12 mouse cellular contexts compared by ENCODE assay signal in genomic region chr5:120615903-120616302, GRCm38 (mm10). TPM values are rescaled to one million over a fixed set of nuclear protein-coding genes. Genes with fewer than 3 reads are reported as not detected.
DNase-seq lines count a peak whose midpoint lies in the region; ATAC-seq and TF ChIP-seq lines count a peak whose summit lies in the region.
"Had no signal": no experiment of that assay in that cellular context is flagged by ENCODE, and none has a peak within 500 bp of the region (broad histone marks: within the 10 kb centered on the region; RNA-seq: fewer than 3 reads in every experiment).

No protein-coding gene starts in this region.

- peaks cover 11% of the 10 kb centered on the region for H3K4me1 ChIP-seq in heart, embryonic 11.5 days (ENCODE audit: control insufficient read depth, insufficient read depth, low read length)
- peaks cover 7% of the 10 kb centered on the region; the same call in 1 of the 2 replicates for H3K4me1 ChIP-seq in midbrain, postnatal 0 days (ENCODE audit: insufficient read depth, low read length)
- peaks cover 23% of the 10 kb centered on the region for H3K4me1 ChIP-seq in midbrain, embryonic 13.5 days (replicated peaks)
- H3K4me1 ChIP-seq in bone marrow, adult 2 months (ENCODE audit: control insufficient read depth, insufficient read depth, low read length), result peaks cover 3% of the 10 kb centered on the region; the same call in 1 of the 2 replicates
- peaks cover 13% of the 10 kb centered on the region for H3K4me1 ChIP-seq in midbrain, embryonic 16.5 days (ENCODE audit: control insufficient read depth, insufficient read depth, low read length)

- peak; percentile 55 for DNase-seq in heart, postnatal 4 days
- no peak for DNase-seq in midbrain, postnatal 0 days (ENCODE audit: low spot score)
- DNase-seq in testis, postnatal 10 days (ENCODE audit: low spot score), result peak; percentile 66
- no peak for DNase-seq in adrenal gland, adult 2 months
- DNase-seq: heart, postnatal 14 days had no signal

- TF ChIP-seq POLR2A in bone marrow, adult 2 months (IDR thresholded peaks at IDR 0.05; ENCODE audit: borderline replicate concordance, control insufficient read depth, low read depth, low read length), result no peak

- no peak overlapping the region for H3K27ac ChIP-seq in heart, embryonic 11.5 days (ENCODE audit: low read depth, low read length)
- H3K27ac ChIP-seq in midbrain, postnatal 0 days (ENCODE audit: low read depth, low read length), result no peak overlapping the region
- no peak overlapping the region for H3K27ac ChIP-seq in midbrain, embryonic 13.5 days
- no peak overlapping the region for H3K27ac ChIP-seq in bone marrow, adult 2 months (ENCODE audit: control insufficient read depth, insufficient read depth, low read depth, low read length, poor library complexity)
- no peak overlapping the region for H3K27ac ChIP-seq in midbrain, embryonic 16.5 days (ENCODE audit: low read length)
- H3K27ac ChIP-seq: stomach, embryonic 15.5 days had no signal

- peaks cover 31% of the 10 kb centered on the region for H3K36me3 ChIP-seq in heart, embryonic 11.5 days (ENCODE audit: control insufficient read depth, insufficient read depth, low read length)
- peaks cover 28% of the 10 kb centered on the region for H3K36me3 ChIP-seq in midbrain, postnatal 0 days (ENCODE audit: insufficient read depth, low read length)
- H3K36me3 ChIP-seq in midbrain, embryonic 13.5 days, result peaks cover 56% of the 10 kb centered on the region
- H3K36me3 ChIP-seq in midbrain, embryonic 16.5 days (ENCODE audit: control insufficient read depth, insufficient read depth, low read length), result peaks cover 29% of the 10 kb centered on the region

- 94% methylated on average over 4 of the region's 4 CpGs for WGBS in heart, embryonic 11.5 days (ENCODE audit: insufficient replicate concordance)
- WGBS in midbrain, postnatal 0 days, result 97% methylated on average over 4 of the region's 4 CpGs
- WGBS in midbrain, embryonic 13.5 days, result 96% methylated on average over 4 of the region's 4 CpGs
- WGBS in bone marrow, adult 2 months, result 87% methylated on average over 4 of the region's 4 CpGs
- WGBS in midbrain, embryonic 16.5 days, result 98% methylated on average over 4 of the region's 4 CpGs

- peak; percentile 73 for TF ChIP-seq CTCF in midbrain, postnatal 0 days (IDR thresholded peaks at IDR 0.05)
- peak; percentile 42; the same call in 1 of the 2 replicates for TF ChIP-seq CTCF in bone marrow, adult 2 months (IDR thresholded peaks at IDR 0.05; ENCODE audit: control insufficient read depth, insufficient read depth, low read length)

- H3K4me2 ChIP-seq in heart, embryonic 11.5 days, result no peak overlapping the region
- H3K4me2 ChIP-seq in midbrain, postnatal 0 days (ENCODE audit: low read depth, low read length, poor library complexity, severe bottlenecking), result no peak overlapping the region
- H3K4me2 ChIP-seq in midbrain, embryonic 13.5 days (replicated peaks), result no peak overlapping the region
- H3K4me2 ChIP-seq in midbrain, embryonic 16.5 days (ENCODE audit: low read length), result no peak overlapping the region
- H3K4me2 ChIP-seq: stomach, embryonic 15.5 days had no signal

- H3K27me3 ChIP-seq in heart, embryonic 11.5 days (ENCODE audit: control insufficient read depth, insufficient read depth, low read length), result no peaks in the 10 kb centered on the region
- H3K27me3 ChIP-seq in midbrain, postnatal 0 days (ENCODE audit: insufficient read depth, low read length), result no peaks in the 10 kb centered on the region
- H3K27me3 ChIP-seq in midbrain, embryonic 13.5 days, result no peaks in the 10 kb centered on the region
- H3K27me3 ChIP-seq in midbrain, embryonic 16.5 days (ENCODE audit: control insufficient read depth, insufficient read depth, low read depth, low read length), result no peaks in the 10 kb centered on the region
- H3K27me3 ChIP-seq: stomach, embryonic 15.5 days had no signal

- H3K9ac ChIP-seq in heart, embryonic 11.5 days (ENCODE audit: low read depth, low read length), result no peak overlapping the region
- H3K9ac ChIP-seq in midbrain, postnatal 0 days (replicated peaks; ENCODE audit: low read length, poor library complexity, severe bottlenecking), result no peak overlapping the region
- no peak overlapping the region for H3K9ac ChIP-seq in midbrain, embryonic 13.5 days (replicated peaks)
- no peak overlapping the region for H3K9ac ChIP-seq in midbrain, embryonic 16.5 days (ENCODE audit: low read depth, low read length)
- H3K9ac ChIP-seq: stomach, embryonic 15.5 days had no signal

- H3K9me3 ChIP-seq in heart, embryonic 11.5 days (replicated peaks; ENCODE audit: control insufficient read depth, low read length), result no peaks in the 10 kb centered on the region
- no peaks in the 10 kb centered on the region for H3K9me3 ChIP-seq in midbrain, postnatal 0 days (ENCODE audit: low read length)
- H3K9me3 ChIP-seq in midbrain, embryonic 13.5 days, result no peaks in the 10 kb centered on the region
- no peaks in the 10 kb centered on the region for H3K9me3 ChIP-seq in midbrain, embryonic 16.5 days (replicated peaks; ENCODE audit: control insufficient read depth, low read length, poor library complexity, severe bottlenecking)
- H3K9me3 ChIP-seq: stomach, embryonic 15.5 days had no signal

- H3K4me3 ChIP-seq in heart, embryonic 11.5 days (ENCODE audit: low read depth, low read length), result no peak overlapping the region
- no peak overlapping the region for H3K4me3 ChIP-seq in midbrain, postnatal 0 days (ENCODE audit: low read depth, low read length)
- no peak overlapping the region for H3K4me3 ChIP-seq in midbrain, embryonic 13.5 days (replicated peaks)
- H3K4me3 ChIP-seq in bone marrow, adult 2 months (replicated peaks; ENCODE audit: control insufficient read depth, low read depth, low read length), result no peak overlapping the region
- H3K4me3 ChIP-seq in midbrain, embryonic 16.5 days (ENCODE audit: low read depth, low read length), result no peak overlapping the region
- H3K4me3 ChIP-seq: stomach, embryonic 15.5 days had no signal

- ATAC-seq in heart, embryonic 11.5 days (replicated peaks; ENCODE audit: insufficient number of reproducible peaks, low FRiP score, low TSS enrichment), result no peak
- no peak for ATAC-seq in midbrain, postnatal 0 days (ENCODE audit: low FRiP score)
- ATAC-seq in midbrain, embryonic 13.5 days, result no peak
- no peak for ATAC-seq in midbrain, embryonic 16.5 days

RNA-seq across cellular contexts. Expression of gene Ddx54, which starts 3.4 kb away (rescaled TPM):
- 10 to 100 TPM; 30.8 to 32.0 TPM for total RNA-seq in heart, postnatal 4 days (2021)
- polyA plus RNA-seq in heart, embryonic 11.5 days (2014; fragmentation: Nextera tagmentation; extraction: Ambion mirVana), result 22.2 and 23.5 TPM in 2 replicates
- total RNA-seq in midbrain, postnatal 0 days (2014; rRNA removed), result 36.2 and 37.8 TPM in 2 replicates
- polyA plus RNA-seq in midbrain, postnatal 0 days (2015; fragmentation: Nextera tagmentation; extraction: Ambion mirVana), result 31.7 and 32.6 TPM in 2 replicates
- 43.9 and 44.3 TPM in 2 replicates for polyA plus RNA-seq in midbrain, embryonic 13.5 days (2015; fragmentation: Nextera tagmentation; extraction: Ambion mirVana)
- 17.2 and 32.0 TPM in 2 replicates for polyA plus RNA-seq in bone marrow, adult 2 months (2011; ENCODE audit: insufficient read depth, insufficient read length, low replicate concordance, missing spikeins)
- 10 to 100 TPM; 46.8 to 49.5 TPM for total RNA-seq in adrenal gland, adult 2 months (2021)
- 42.7 and 49.6 TPM in 2 replicates for polyA plus RNA-seq in adrenal gland, adult 2 months (2012; rRNA removed)
- polyA plus RNA-seq in midbrain, embryonic 16.5 days (2015; fragmentation: Nextera tagmentation; extraction: Ambion mirVana), result 38.7 and 39.9 TPM in 2 replicates

RNA-seq across cellular contexts. Expression of gene Rita1, which starts 3.5 kb away (rescaled TPM):
- 10 to 100 TPM; 10.7 to 10.8 TPM for total RNA-seq in heart, postnatal 4 days (2021)
- polyA plus RNA-seq in heart, embryonic 11.5 days (2014; fragmentation: Nextera tagmentation; extraction: Ambion mirVana), result 5.6 and 7.9 TPM in 2 replicates
- 32.3 and 43.6 TPM in 2 replicates for total RNA-seq in midbrain, postnatal 0 days (2014; rRNA removed)
- polyA plus RNA-seq in midbrain, postnatal 0 days (2015; fragmentation: Nextera tagmentation; extraction: Ambion mirVana), result 31.4 and 33.9 TPM in 2 replicates
- polyA plus RNA-seq in midbrain, embryonic 13.5 days (2015; fragmentation: Nextera tagmentation; extraction: Ambion mirVana), result 23.0 and 23.9 TPM in 2 replicates
- polyA plus RNA-seq in bone marrow, adult 2 months (2011; ENCODE audit: insufficient read depth, insufficient read length, low replicate concordance, missing spikeins), result 1.9 and 3.4 TPM in 2 replicates
- total RNA-seq in adrenal gland, adult 2 months (2021), result 10 to 100 TPM; 11.6 to 22.7 TPM
- polyA plus RNA-seq in adrenal gland, adult 2 months (2012; rRNA removed), result 32.5 and 33.5 TPM in 2 replicates
- polyA plus RNA-seq in midbrain, embryonic 16.5 days (2015; fragmentation: Nextera tagmentation; extraction: Ambion mirVana), result 27.2 and 33.1 TPM in 2 replicates

RNA-seq across cellular contexts. Expression of gene Cfap73, which starts 18.1 kb away (rescaled TPM):
- total RNA-seq in heart, postnatal 4 days (2021), result not detected
- not detected in 2 replicates for polyA plus RNA-seq in heart, embryonic 11.5 days (2014; fragmentation: Nextera tagmentation; extraction: Ambion mirVana)
- total RNA-seq in midbrain, postnatal 0 days (2014; rRNA removed), result 0.38 and 0.60 TPM in 2 replicates
- 0.62 and 0.74 TPM in 2 replicates for polyA plus RNA-seq in midbrain, postnatal 0 days (2015; fragmentation: Nextera tagmentation; extraction: Ambion mirVana)
- not detected in 2 replicates for polyA plus RNA-seq in midbrain, embryonic 13.5 days (2015; fragmentation: Nextera tagmentation; extraction: Ambion mirVana)
- not detected in 2 replicates for polyA plus RNA-seq in bone marrow, adult 2 months (2011; ENCODE audit: insufficient read depth, insufficient read length, low replicate concordance, missing spikeins)
- total RNA-seq in adrenal gland, adult 2 months (2021), result 1 to 10 TPM in 1 of 2 experiments, not detected in 1; 1.6 TPM
- not detected in 2 replicates for polyA plus RNA-seq in adrenal gland, adult 2 months (2012; rRNA removed)
- 0.47 and 1.2 TPM in 2 replicates for polyA plus RNA-seq in midbrain, embryonic 16.5 days (2015; fragmentation: Nextera tagmentation; extraction: Ambion mirVana)
- total RNA-seq: heart, postnatal 14 days; left cerebral cortex, postnatal 36 days had no signal
- polyA plus RNA-seq: neural tube, embryonic 11.5 days; stomach, embryonic 15.5 days had no signal

RNA-seq across cellular contexts. Expression of gene Iqcd, which starts 27.1 kb away (rescaled TPM):
- not detected for total RNA-seq in heart, postnatal 4 days (2021)
- polyA plus RNA-seq in heart, embryonic 11.5 days (2014; fragmentation: Nextera tagmentation; extraction: Ambion mirVana), result 0.18 and 0.54 TPM in 2 replicates
- total RNA-seq in midbrain, postnatal 0 days (2014; rRNA removed), result 0.94 and 1.3 TPM in 2 replicates
- polyA plus RNA-seq in midbrain, postnatal 0 days (2015; fragmentation: Nextera tagmentation; extraction: Ambion mirVana), result 0.86 and 1.5 TPM in 2 replicates
- polyA plus RNA-seq in midbrain, embryonic 13.5 days (2015; fragmentation: Nextera tagmentation; extraction: Ambion mirVana), result 1.4 and 2.0 TPM in 2 replicates
- 3.7 and 7.2 TPM in 2 replicates for polyA plus RNA-seq in bone marrow, adult 2 months (2011; ENCODE audit: insufficient read depth, insufficient read length, low replicate concordance, missing spikeins)
- under 1 TPM; 0.29 to 0.55 TPM for total RNA-seq in adrenal gland, adult 2 months (2021)
- 0.29 and 0.49 TPM in 2 replicates for polyA plus RNA-seq in adrenal gland, adult 2 months (2012; rRNA removed)
- polyA plus RNA-seq in midbrain, embryonic 16.5 days (2015; fragmentation: Nextera tagmentation; extraction: Ambion mirVana), result 2.0 and 2.1 TPM in 2 replicates

RNA-seq across cellular contexts. Expression of gene Tpcn1, which starts 27.4 kb away (rescaled TPM):
- 10 to 100 TPM; 31.6 to 34.2 TPM for total RNA-seq in heart, postnatal 4 days (2021)
- 18.1 and 19.1 TPM in 2 replicates for polyA plus RNA-seq in heart, embryonic 11.5 days (2014; fragmentation: Nextera tagmentation; extraction: Ambion mirVana)
- 11.6 and 25.3 TPM in 2 replicates for total RNA-seq in midbrain, postnatal 0 days (2014; rRNA removed)
- 9.3 and 9.4 TPM in 2 replicates for polyA plus RNA-seq in midbrain, postnatal 0 days (2015; fragmentation: Nextera tagmentation; extraction: Ambion mirVana)
- polyA plus RNA-seq in midbrain, embryonic 13.5 days (2015; fragmentation: Nextera tagmentation; extraction: Ambion mirVana), result 12.6 and 15.6 TPM in 2 replicates
- polyA plus RNA-seq in bone marrow, adult 2 months (2011; ENCODE audit: insufficient read depth, insufficient read length, low replicate concordance, missing spikeins), result 34.6 and 46.7 TPM in 2 replicates
- total RNA-seq in adrenal gland, adult 2 months (2021), result 10 to 100 TPM; 38.1 to 51.3 TPM
- polyA plus RNA-seq in adrenal gland, adult 2 months (2012; rRNA removed), result 48.9 and 59.8 TPM in 2 replicates
- 13.1 and 13.5 TPM in 2 replicates for polyA plus RNA-seq in midbrain, embryonic 16.5 days (2015; fragmentation: Nextera tagmentation; extraction: Ambion mirVana)

Comparison
In these comparisons a context has a peak if more than half of its experiments do, and no peak if none do; other contexts are left out.
1. DNase-seq: peak in heart, postnatal 4 days (single experiment) and testis, postnatal 10 days (single experiment); none in midbrain, postnatal 0 days (single experiment) and adrenal gland, adult 2 months (single experiment).